Mouse (Mus musculus): ENCODE results near the gene Rnf40.
A peak's percentile ranks its signal among the peaks of the same experiment; 100 is the strongest.

The Rnf40 gene

GRCm38 (mm10) chr7:127652050-127652449 lies 63.5 kb downstream of the Rnf40 start:
- DNase-seq, result peak; percentile 42

GRCm38 (mm10) chr7:127654318-127654717 lies 65.8 kb downstream of the Rnf40 start:
- no peak for DNase-seq

Measured in kidney, adult 11 months (tissue).